Mouse (Mus musculus) CD4-positive, CD25-positive, alpha-beta regulatory T cell (primary cell): ENCODE measurements around the gene Slc18b1. TPM values are rescaled to one million over a fixed set of nuclear protein-coding genes. Genes with fewer than 3 reads are reported as not detected.

Experiments used
- polyA plus RNA-seq: library from polyadenylated mRNA; unstranded; fragments of 100-300 nt; shearing (Covaris generic); gene quantifications from one replicate; pipeline ENCODE4 v1.2.1, GENCODE M21; 2017

Gene Slc18b1
- not detected for polyA plus RNA-seq

DNA sequence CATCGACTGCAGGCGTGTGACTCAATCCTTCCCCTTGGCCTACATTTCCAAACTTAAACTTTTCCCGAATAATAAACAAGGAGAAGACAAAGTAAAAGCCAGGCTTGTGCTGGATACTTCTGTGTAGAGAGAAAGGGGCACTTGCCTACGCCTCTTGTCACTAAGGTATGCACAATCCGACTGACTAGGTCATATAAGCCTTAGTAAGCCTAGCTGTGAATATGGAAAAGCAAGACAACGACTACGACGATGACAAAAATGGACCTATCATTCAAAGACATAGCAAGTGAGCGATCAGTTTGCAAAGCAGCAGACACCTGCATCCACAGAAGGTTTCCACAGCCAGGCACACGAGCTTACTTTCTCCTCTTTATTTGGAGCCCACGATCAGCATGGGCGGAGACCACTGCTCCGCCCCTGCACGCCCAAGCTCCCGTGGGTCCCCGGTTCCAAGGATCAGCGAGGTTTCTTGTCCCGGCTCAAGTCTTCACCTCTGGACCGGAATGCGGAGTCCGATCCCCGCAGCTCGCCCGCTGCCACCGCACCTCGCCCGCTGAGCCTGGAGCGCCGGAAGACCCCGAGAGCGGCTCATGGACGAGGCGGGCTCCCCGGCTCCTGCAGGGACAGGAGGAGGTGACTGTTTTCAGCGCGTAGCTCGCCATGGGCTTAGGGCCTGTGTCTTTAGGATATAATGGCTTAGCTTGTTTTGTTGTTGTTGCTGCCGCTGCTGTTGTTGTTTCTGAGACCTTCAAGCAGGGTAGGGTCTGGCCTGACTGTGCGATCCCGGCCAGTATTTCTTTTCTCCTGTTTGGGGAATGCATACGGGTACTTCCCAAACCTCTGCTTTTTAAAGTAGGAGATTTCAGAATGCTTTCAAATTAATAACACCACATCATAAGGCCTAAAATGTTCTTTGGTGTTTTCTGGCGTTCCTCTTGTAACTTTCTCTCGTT is at the start of gene Slc18b1:
TSS of gene Slc18b1 (plus strand) at position 436 of the 953 bp plus-strand sequence.

GRCm38 (mm10) chr10:23787062-23787821 is 9.5 kb upstream of the Slc18b1 start, which contains the start of gene Rps12:
Gene Rps12 (minus strand): TSS chr10:23787275.

DNA sequence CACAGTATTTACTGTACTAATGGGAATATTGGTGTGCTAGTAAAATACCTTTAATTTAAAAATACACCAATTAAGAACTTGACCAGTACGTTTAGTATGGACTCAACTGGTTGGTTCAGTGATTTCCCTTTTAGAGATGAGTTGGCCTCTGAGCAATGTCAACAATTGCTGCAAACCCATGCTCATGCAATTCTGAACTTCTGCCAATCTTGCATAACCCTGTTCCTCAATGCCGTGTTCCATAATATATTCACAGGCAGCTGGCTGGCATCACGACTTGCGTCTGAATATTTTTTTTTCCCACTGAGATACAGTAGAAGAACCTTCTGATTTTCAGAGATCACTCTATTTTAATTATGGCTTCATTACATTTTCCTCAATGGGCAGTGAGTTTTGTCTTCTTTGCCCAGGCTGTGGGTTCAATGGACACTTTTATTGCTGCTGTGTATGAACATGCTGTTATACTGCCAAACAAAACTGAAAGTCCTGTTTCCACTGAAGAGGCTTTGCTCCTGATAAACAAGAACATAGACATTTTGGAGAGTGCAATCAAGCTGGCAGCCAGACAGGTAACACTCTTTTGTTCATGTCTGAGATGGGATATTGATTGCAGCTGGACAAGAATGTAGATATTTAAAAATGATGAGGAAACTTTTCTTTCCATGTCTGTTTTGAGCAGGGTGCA is 54.6 kb downstream of the Slc18b1 start, which contains the start of gene Vnn3:
TSS of gene Vnn3 (plus strand) at position 235 of the 685 bp plus-strand sequence.

Other genes starting within 250 kb of the Slc18b1 start
- gene Rps12, start 9.7 kb upstream of the Slc18b1 start, polyA plus RNA-seq, result 49.0 TPM
- gene Vnn3, start 54.5 kb downstream of the Slc18b1 start, polyA plus RNA-seq, result 0.10 TPM
- gene Vnn1, start 97.7 kb downstream of the Slc18b1 start, polyA plus RNA-seq, result not detected
- not detected for gene Taar1, start 123.4 kb downstream of the Slc18b1 start, polyA plus RNA-seq
- not detected for gene Taar2, start 141.6 kb downstream of the Slc18b1 start, polyA plus RNA-seq
- not detected for gene Taar3, start 152.6 kb downstream of the Slc18b1 start, polyA plus RNA-seq
- not detected for gene Taar4, start 163.5 kb downstream of the Slc18b1 start, polyA plus RNA-seq
- not detected for gene Taar5, start 173.7 kb downstream of the Slc18b1 start, polyA plus RNA-seq
- gene Taar6, start 188.7 kb downstream of the Slc18b1 start, polyA plus RNA-seq, result not detected
- not detected for gene Taar7a, start 196.5 kb downstream of the Slc18b1 start, polyA plus RNA-seq
- not detected for gene Taar7b, start 203.0 kb downstream of the Slc18b1 start, polyA plus RNA-seq
- not detected for gene Taar7d, start 230.2 kb downstream of the Slc18b1 start, polyA plus RNA-seq
- gene Taar7e, start 240.6 kb downstream of the Slc18b1 start, polyA plus RNA-seq, result not detected